Mouse (Mus musculus) skeletal muscle tissue, adult 2 months (tissue): ENCODE measurements around the gene Ppil4.

Experiments
- DNase-seq: peaks from one replicate; pipeline ENCODE4 v3.0.0-alpha.2; 2012; ENCODE audit warnings: low read depth, low spot score

Gene Ppil4

GRCm38 (mm10) chr10:7861259-7861936 lies 68.7 kb downstream of the Ppil4 start:
- DNase-seq: no peak

GRCm38 (mm10) chr10:7861937-7862657 lies 69.4 kb downstream of the Ppil4 start:
- no peak for DNase-seq

- no peak for DNase-seq
Observed at GRCm38 (mm10) chr10:7863411-7863810, 70.7 kb downstream of the Ppil4 start.

- DNase-seq: no peak
Observed at GRCm38 (mm10) chr10:7864184-7864583, 71.5 kb downstream of the Ppil4 start.

- DNase-seq: no peak
Observed at GRCm38 (mm10) chr10:7864806-7865205, 72.1 kb downstream of the Ppil4 start.

GRCm38 (mm10) chr10:7866762-7867665 lies 74.3 kb downstream of the Ppil4 start:
- DNase-seq: no peak

- no peak for DNase-seq
Observed at GRCm38 (mm10) chr10:7867666-7868030, 75.0 kb downstream of the Ppil4 start.

GRCm38 (mm10) chr10:7869746-7870145 lies 77.1 kb downstream of the Ppil4 start:
- DNase-seq: no peak

- peak; percentile 38 for DNase-seq
Observed at GRCm38 (mm10) chr10:7870571-7871315, 78.1 kb downstream of the Ppil4 start.

GRCm38 (mm10) chr10:7871381-7872020 lies 78.8 kb downstream of the Ppil4 start:
- DNase-seq: no peak
